Mouse (Mus musculus): ENCODE results near the gene Mlx. TPM values are rescaled to one million over a fixed set of nuclear protein-coding genes. Genes with fewer than 3 reads are reported as not detected.

The Mlx gene
- total RNA-seq, 1 experiment, result 42.0 TPM

- no peak overlapping the region for H3K27ac ChIP-seq (ENCODE audit: insufficient read depth, low read depth, low read length, poor library complexity, severe bottlenecking)
- no peak overlapping the region for H3K9ac ChIP-seq (ENCODE audit: insufficient read depth, low read depth, low read length, poor library complexity, severe bottlenecking)
- in situ Hi-C loops (cut with MboI; ENCODE audit: low sequenced_read_pairs in 2 of 2, unreplicated experiment in 2 of 2), result loop anchor here in 1 of 2 experiments (10.0 kb wide), 1 partner anchor 80 kb away; no protein-coding TSS in a partner anchor
- no peak overlapping the region for H3K4me3 ChIP-seq (ENCODE audit: insufficient read depth in 1 of 2, low read depth in 1 of 2, low read length in 2 of 2, poor library complexity in 1 of 2, severe bottlenecking in 1 of 2)
- no peaks in the 10 kb centered on the region for H3K9me3 ChIP-seq (ENCODE audit: control insufficient read depth, insufficient read depth, low read depth, low read length)
- no peak for TF ChIP-seq HCFC1 (IDR thresholded peaks at IDR 0.05; ENCODE audit: borderline replicate concordance, insufficient read depth, low read length)
- TF ChIP-seq ZC3H11A (IDR thresholded peaks at IDR 0.05; ENCODE audit: borderline replicate concordance, low read depth, low read length), result no peak
- peaks cover 2 to 24% of the 10 kb centered on the region in 2 experiments; a peak in 3 of 4 replicates for H3K4me1 ChIP-seq (ENCODE audit: control insufficient read depth in 2 of 2, insufficient read depth in 2 of 2, low read length in 2 of 2, poor library complexity in 1 of 2)
- no peak for DNase-seq (ENCODE audit: low read depth, low spot score)
- peaks cover 2% of the 10 kb centered on the region; the same call in 1 of the 2 replicates for H3K36me3 ChIP-seq (ENCODE audit: control insufficient read depth, insufficient read depth, low read length, poor library complexity, severe bottlenecking)
Measured at GRCm38 (mm10) chr11:101065002-101065401, 22.1 kb upstream of the Mlx start.

DNA sequence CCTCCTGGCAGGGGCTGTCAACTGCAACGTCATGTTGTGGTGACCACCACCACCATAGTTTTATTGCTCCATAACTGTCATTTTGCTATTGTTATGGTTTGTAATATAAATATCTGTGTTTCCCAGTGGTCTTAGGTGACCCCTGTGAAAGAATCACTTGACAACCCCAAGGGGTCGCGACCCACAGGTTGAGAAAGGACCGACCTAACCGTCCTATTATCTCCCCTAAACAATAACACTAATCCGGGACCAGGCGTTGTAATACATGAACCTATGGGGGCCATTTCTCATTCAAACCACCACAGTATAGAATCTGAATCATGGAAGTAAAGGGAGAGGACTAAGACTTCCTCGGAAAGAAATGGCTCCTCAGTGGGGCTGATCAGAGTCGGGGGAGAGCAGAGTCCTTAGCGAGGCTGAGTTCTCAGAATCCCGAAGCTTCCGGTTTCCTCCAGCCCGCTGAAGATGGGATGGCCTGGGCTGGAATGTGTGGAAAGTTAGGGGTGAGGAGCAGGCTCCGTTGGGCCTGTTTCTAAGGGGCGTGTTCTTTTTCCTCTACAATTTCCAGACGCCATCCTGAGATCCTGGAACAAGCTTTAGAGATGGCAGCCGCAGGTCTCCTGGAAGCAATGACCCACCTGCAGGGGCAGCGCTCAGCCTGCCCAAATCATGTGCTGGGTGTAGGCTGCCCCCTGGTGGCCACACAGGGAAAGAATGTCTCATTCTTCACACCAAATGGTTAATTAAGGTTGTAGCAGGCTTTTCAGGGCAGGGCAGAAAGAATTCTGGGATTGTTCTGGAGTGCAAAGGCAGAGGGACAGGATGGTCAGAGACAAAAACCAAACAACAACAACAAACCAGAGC lies 20.3 kb upstream of the Mlx start:
- peak; percentile 83 for DNase-seq (ENCODE audit: low read depth, low spot score)
- Histone ChIP-seq H3K9me3 (ENCODE audit: control insufficient read depth, insufficient read depth, low read depth, low read length) (no peaks in the 10 kb centered on the region), H3K36me3 (ENCODE audit: control insufficient read depth, insufficient read depth, low read length, poor library complexity, severe bottlenecking) (peaks cover 2% of the 10 kb centered on the region; the same call in 1 of the 2 replicates), H3K9ac (ENCODE audit: insufficient read depth, low read depth, low read length, poor library complexity, severe bottlenecking) (peak overlapping the region; percentile 42; the same call in 1 of the 2 replicates), H3K27ac (ENCODE audit: insufficient read depth, low read depth, low read length, poor library complexity, severe bottlenecking) (no peak overlapping the region), H3K4me1 (ENCODE audit: control insufficient read depth in 2 of 2, insufficient read depth in 2 of 2, low read length in 2 of 2, poor library complexity in 1 of 2) (peaks cover 5 to 26% of the 10 kb centered on the region in 2 experiments; a peak in 3 of 4 replicates), H3K4me3 (ENCODE audit: insufficient read depth in 1 of 2, low read depth in 1 of 2, low read length in 2 of 2, poor library complexity in 1 of 2, severe bottlenecking in 1 of 2) (peak overlapping the region; percentile 14 to 45; a peak in 2 of 4 replicates)
- peak; percentile 88 for TF ChIP-seq ZC3H11A (IDR thresholded peaks at IDR 0.05; ENCODE audit: borderline replicate concordance, low read depth, low read length)
- 0 out of 2 replicates have a peak, but pooled peaks have one; percentile 28 for TF ChIP-seq ZNF384 (IDR thresholded peaks at IDR 0.05; ENCODE audit: low read depth, low read length)
- no peak for TF ChIP-seq MAFK (IDR thresholded peaks at IDR 0.05; ENCODE audit: insufficient read depth, low read depth, low read length)
- peak; percentile 97 for TF ChIP-seq CHD2 (IDR thresholded peaks at IDR 0.05; ENCODE audit: low read depth, low read length)
- no peak for TF ChIP-seq HCFC1 (IDR thresholded peaks at IDR 0.05; ENCODE audit: borderline replicate concordance, insufficient read depth, low read length)
- in situ Hi-C loops (cut with MboI; ENCODE audit: low sequenced_read_pairs in 2 of 2, unreplicated experiment in 2 of 2), result loop anchor here in 1 of 2 experiments (10.0 kb wide), 1 partner anchor 82 kb away; no protein-coding TSS in a partner anchor

DNA sequence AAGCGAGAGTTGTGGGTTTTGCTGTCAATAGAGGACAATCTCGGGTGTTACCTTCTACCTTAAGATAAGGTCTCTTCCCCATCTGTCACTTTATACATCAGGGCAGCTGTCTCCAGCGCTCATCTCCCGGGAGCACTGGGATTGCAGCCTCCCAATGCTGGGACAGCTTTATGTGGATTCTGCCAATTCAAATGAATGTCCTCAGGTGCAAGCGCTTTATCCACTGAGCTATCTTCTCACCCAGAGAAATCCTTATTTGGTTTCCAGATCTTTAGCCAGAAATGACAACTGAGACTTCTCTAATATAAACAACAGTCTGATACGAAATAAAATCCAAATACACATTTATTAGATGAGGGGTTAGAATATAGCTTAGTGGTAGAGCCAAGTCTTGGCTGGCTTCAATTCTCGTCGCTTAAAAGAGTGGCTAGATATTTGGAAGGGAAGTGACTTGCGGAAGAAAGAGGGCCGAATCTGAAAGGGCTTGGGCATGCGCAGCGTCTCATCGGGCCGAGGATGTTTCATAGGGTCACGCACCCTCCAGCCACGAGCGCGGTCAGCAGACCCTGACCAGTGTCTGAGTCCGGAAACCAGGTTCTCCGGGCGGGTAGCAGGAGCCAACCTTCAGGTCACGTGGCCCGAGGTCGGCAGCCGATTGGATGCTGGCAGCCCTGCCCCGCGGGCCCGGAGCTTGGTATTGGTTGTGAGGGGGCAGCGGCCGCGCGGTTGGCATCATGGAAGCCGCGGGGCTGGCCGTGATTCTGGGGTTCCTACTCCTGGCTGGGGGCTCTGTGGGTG lies 17.5 kb upstream of the Mlx start, which contains the start of gene Naglu:
TSS of gene Naglu (plus strand) at position 622 of the 798 bp plus-strand sequence.
- no peak within 1 kb of the TSS for H3K27ac ChIP-seq (ENCODE audit: insufficient read depth, low read depth, low read length, poor library complexity, severe bottlenecking)
- no peaks in the 10 kb centered on the region for H3K36me3 ChIP-seq (ENCODE audit: control insufficient read depth, insufficient read depth, low read length, poor library complexity, severe bottlenecking)
- peak within 1 kb of the TSS; percentile 91 to 94 for H3K4me3 ChIP-seq (ENCODE audit: insufficient read depth in 1 of 2, low read depth in 1 of 2, low read length in 2 of 2, poor library complexity in 1 of 2, severe bottlenecking in 1 of 2)
- H3K9me3 ChIP-seq (ENCODE audit: control insufficient read depth, insufficient read depth, low read depth, low read length), result no peaks in the 10 kb centered on the region
- TF ChIP-seq ZNF384 (IDR thresholded peaks at IDR 0.05; ENCODE audit: low read depth, low read length), result no peak
- no peak for TF ChIP-seq ZC3H11A (IDR thresholded peaks at IDR 0.05; ENCODE audit: borderline replicate concordance, low read depth, low read length)
- TF ChIP-seq MAFK (IDR thresholded peaks at IDR 0.05; ENCODE audit: insufficient read depth, low read depth, low read length), result no peak
- TF ChIP-seq CHD2 (IDR thresholded peaks at IDR 0.05; ENCODE audit: low read depth, low read length), result no peak
- TF ChIP-seq HCFC1 (IDR thresholded peaks at IDR 0.05; ENCODE audit: borderline replicate concordance, insufficient read depth, low read length), result no peak
- in situ Hi-C loops (cut with MboI; ENCODE audit: low sequenced_read_pairs in 2 of 2, unreplicated experiment in 2 of 2), result loop anchor here in 1 of 2 experiments (10.0 kb wide), 1 partner anchor 85 kb away; no protein-coding TSS in a partner anchor
- peaks cover 2 to 7% of the 10 kb centered on the region in 2 experiments; a peak in 2 of 4 replicates for H3K4me1 ChIP-seq (ENCODE audit: control insufficient read depth in 2 of 2, insufficient read depth in 2 of 2, low read length in 2 of 2, poor library complexity in 1 of 2)
- peak within 1 kb of the TSS; percentile 72 for H3K9ac ChIP-seq (ENCODE audit: insufficient read depth, low read depth, low read length, poor library complexity, severe bottlenecking)
- DNase-seq (ENCODE audit: low read depth, low spot score), result peak; percentile 60

- Histone ChIP-seq H3K4me3 (ENCODE audit: insufficient read depth in 1 of 2, low read depth in 1 of 2, low read length in 2 of 2, poor library complexity in 1 of 2, severe bottlenecking in 1 of 2) (peak overlapping the region; percentile 91 to 94), H3K9ac (ENCODE audit: insufficient read depth, low read depth, low read length, poor library complexity, severe bottlenecking) (peak overlapping the region; percentile 72), H3K4me1 (ENCODE audit: control insufficient read depth in 2 of 2, insufficient read depth in 2 of 2, low read length in 2 of 2, poor library complexity in 1 of 2) (peaks cover 2 to 7% of the 10 kb centered on the region in 2 experiments; a peak in 1 of 4 replicates), H3K27ac (ENCODE audit: insufficient read depth, low read depth, low read length, poor library complexity, severe bottlenecking) (no peak overlapping the region), H3K36me3 (ENCODE audit: control insufficient read depth, insufficient read depth, low read length, poor library complexity, severe bottlenecking) (no peaks in the 10 kb centered on the region), H3K9me3 (ENCODE audit: control insufficient read depth, insufficient read depth, low read depth, low read length) (no peaks in the 10 kb centered on the region)
- TF ChIP-seq HCFC1 (IDR thresholded peaks at IDR 0.05; ENCODE audit: borderline replicate concordance, insufficient read depth, low read length), result no peak
- TF ChIP-seq ZNF384 (IDR thresholded peaks at IDR 0.05; ENCODE audit: low read depth, low read length), result no peak
- DNase-seq (ENCODE audit: low read depth, low spot score), result no peak
- in situ Hi-C loops (cut with MboI; ENCODE audit: low sequenced_read_pairs in 2 of 2, unreplicated experiment in 2 of 2), result no loop called here
Measured at GRCm38 (mm10) chr11:101070189-101070527, 16.9 kb upstream of the Mlx start.
